Mouse (Mus musculus): ENCODE measurements around the gene Gm19345. TPM values are rescaled to one million over a fixed set of nuclear protein-coding genes. Genes with fewer than 3 reads are reported as not detected.

Gm19345 gene
- polyA plus RNA-seq, 1 experiment from 2014 or later = not detected

DNA sequence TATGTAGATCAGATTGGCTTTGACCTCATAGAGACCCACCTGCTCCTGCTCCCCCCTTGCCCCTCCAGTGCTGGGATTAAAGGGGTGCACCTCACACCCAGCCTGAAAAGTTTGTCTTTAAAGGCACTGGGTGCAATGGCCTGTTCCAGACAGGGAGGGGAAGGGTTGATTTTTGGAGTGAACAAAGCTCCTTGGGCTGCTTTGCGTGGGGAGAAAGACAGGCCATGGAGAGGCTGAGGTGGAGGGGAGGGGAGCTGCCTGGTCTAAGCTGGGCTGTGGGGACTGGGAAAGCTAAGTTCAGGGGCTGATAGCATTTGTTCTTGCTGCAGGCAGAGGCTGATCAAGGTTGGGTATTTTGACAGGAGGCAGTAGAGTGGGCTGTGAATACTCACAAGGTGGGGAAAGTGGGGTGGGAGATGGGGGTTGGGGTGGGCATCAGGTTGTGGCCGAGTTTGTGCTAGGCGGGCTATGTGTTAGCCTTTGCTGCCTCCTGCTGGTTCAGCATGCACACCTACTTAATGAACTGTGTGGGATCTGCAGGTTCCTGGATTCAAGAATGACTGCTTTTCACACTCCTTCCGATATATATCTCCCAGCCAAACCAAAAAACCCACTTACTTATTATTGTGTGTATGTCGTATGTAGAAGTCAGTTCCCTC lies 20.3 kb downstream of the Gm19345 start:
- DNase-seq (ENCODE audit: low spot score) (no peak), ATAC-seq (replicated peaks; ENCODE audit: low FRiP score) (no peak)
- peaks cover 5% of the 10 kb centered on the region; the same call in 1 of the 2 replicates for H3K4me1 ChIP-seq (replicated peaks; ENCODE audit: control insufficient read depth, insufficient read depth, low read length)
- H3K9me3 ChIP-seq (ENCODE audit: control insufficient read depth, low read length) = 0 out of 2 replicates have a peak, but pooled peaks cover 2% of the 10 kb centered on the region
- WGBS = 24% methylated on average over 5 of the region's 5 CpGs
- no peak overlapping the region for H3K9ac ChIP-seq (ENCODE audit: low read depth, low read length)
- H3K4me3 ChIP-seq (ENCODE audit: low read depth, low read length) = no peak overlapping the region
- no peak overlapping the region for H3K4me2 ChIP-seq
- no peaks in the 10 kb centered on the region for H3K27me3 ChIP-seq (replicated peaks; ENCODE audit: control insufficient read depth, insufficient read depth, low read length)
- no peaks in the 10 kb centered on the region for H3K36me3 ChIP-seq (ENCODE audit: control insufficient read depth, insufficient read depth, low read length)
- H3K27ac ChIP-seq (ENCODE audit: low read depth, low read length) = no peak overlapping the region

DNA sequence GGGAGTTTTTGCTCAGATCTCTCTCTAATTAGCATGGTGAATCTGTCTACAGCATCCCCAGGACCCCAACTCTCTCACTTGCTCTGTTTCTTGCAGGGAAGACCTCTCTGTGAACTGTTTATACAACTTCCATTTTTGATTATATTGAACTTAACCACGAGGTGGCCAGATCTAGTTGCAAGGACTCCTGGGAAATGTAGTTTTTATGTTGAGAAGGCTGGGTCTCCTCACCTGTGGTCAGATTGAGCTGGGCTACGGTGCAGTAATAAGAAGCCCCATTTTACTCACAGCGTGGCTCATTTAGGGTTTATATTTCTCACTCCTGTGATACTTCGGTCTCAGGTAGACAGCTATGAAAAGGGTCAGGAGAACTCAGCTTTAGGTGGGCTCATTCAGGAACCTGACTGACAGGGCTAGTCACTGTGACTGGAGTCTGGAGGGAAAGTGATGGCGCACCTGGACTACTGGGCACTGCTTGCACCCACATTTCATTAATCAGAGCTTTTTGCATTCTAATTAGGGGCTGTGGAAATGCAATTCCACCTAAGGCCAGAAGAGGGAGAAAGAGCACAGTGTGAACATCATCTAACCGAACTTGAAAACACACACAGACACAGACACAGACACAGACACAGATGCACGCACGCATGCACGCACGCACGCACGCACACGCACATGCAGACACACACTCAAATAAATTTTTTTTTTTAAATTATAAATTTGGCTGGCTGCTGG lies 24.3 kb downstream of the Gm19345 start:
- ATAC-seq (replicated peaks; ENCODE audit: low FRiP score) (peak; percentile 57), DNase-seq (ENCODE audit: low spot score) (no peak)
- Histone ChIP-seq H3K36me3 (ENCODE audit: control insufficient read depth, insufficient read depth, low read length) (no peaks in the 10 kb centered on the region), H3K9ac (ENCODE audit: low read depth, low read length) (no peak overlapping the region), H3K9me3 (ENCODE audit: control insufficient read depth, low read length) (0 out of 2 replicates have a peak, but pooled peaks cover 2% of the 10 kb centered on the region), H3K27me3 (replicated peaks; ENCODE audit: control insufficient read depth, insufficient read depth, low read length) (no peaks in the 10 kb centered on the region), H3K27ac (ENCODE audit: low read depth, low read length) (no peak overlapping the region), H3K4me3 (ENCODE audit: low read depth, low read length) (no peak overlapping the region), H3K4me2 (peak overlapping the region; percentile 7; the same call in 1 of the 2 replicates), H3K4me1 (replicated peaks; ENCODE audit: control insufficient read depth, insufficient read depth, low read length) (peaks cover 2% of the 10 kb centered on the region; the same call in 1 of the 2 replicates)
- 31% methylated on average over 13 of the region's 13 CpGs for WGBS

- Histone ChIP-seq H3K4me3 (ENCODE audit: low read depth, low read length) (no peak overlapping the region), H3K36me3 (ENCODE audit: control insufficient read depth, insufficient read depth, low read length) (no peaks in the 10 kb centered on the region), H3K27me3 (replicated peaks; ENCODE audit: control insufficient read depth, insufficient read depth, low read length) (no peaks in the 10 kb centered on the region), H3K9me3 (ENCODE audit: control insufficient read depth, low read length) (0 out of 2 replicates have a peak, but pooled peaks cover 2% of the 10 kb centered on the region), H3K27ac (ENCODE audit: low read depth, low read length) (no peak overlapping the region), H3K9ac (ENCODE audit: low read depth, low read length) (no peak overlapping the region), H3K4me1 (replicated peaks; ENCODE audit: control insufficient read depth, insufficient read depth, low read length) (no peaks in the 10 kb centered on the region), H3K4me2 (peak overlapping the region; percentile 7)
- 32% methylated on average over 14 of the region's 14 CpGs for WGBS
- ATAC-seq (replicated peaks; ENCODE audit: low FRiP score) (peak; percentile 50), DNase-seq (ENCODE audit: low spot score) (no peak)
These were observed 25.1 kb downstream of the Gm19345 start for GRCm38 (mm10) chr7:19876781-19877425.

DNA sequence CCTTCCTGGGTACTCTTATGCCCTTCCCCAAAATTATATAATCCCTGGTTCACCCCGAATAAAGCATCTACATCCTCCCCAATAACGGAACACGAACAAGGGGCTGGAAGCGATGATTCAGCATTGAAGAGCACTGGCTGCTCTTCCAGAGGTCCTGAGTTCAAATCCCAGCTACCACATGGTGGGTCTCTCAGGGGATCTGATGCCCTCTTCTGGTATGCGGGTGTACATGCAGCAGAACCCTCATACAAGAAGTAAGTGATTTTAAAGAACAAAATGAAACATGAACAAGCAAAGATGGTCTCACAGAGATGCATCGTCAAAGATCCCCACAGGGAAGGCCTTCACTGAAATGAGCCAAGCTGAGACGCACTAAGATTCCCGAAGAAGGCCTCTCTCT lies 29.0 kb downstream of the Gm19345 start:
- no peak overlapping the region for H3K4me3 ChIP-seq (ENCODE audit: low read depth, low read length)
- H3K27me3 ChIP-seq (replicated peaks; ENCODE audit: control insufficient read depth, insufficient read depth, low read length) = no peaks in the 10 kb centered on the region
- ATAC-seq (replicated peaks; ENCODE audit: low FRiP score) (no peak), DNase-seq (ENCODE audit: low spot score) (no peak)
- no peak overlapping the region for H3K4me2 ChIP-seq
- no peak overlapping the region for H3K27ac ChIP-seq (ENCODE audit: low read depth, low read length)
- H3K36me3 ChIP-seq (ENCODE audit: control insufficient read depth, insufficient read depth, low read length) = no peaks in the 10 kb centered on the region
- 73% methylated on average over 8 of the region's 8 CpGs for WGBS
- H3K9me3 ChIP-seq (ENCODE audit: control insufficient read depth, low read length) = no peaks in the 10 kb centered on the region
- no peak overlapping the region for H3K9ac ChIP-seq (ENCODE audit: low read depth, low read length)
- H3K4me1 ChIP-seq (replicated peaks; ENCODE audit: control insufficient read depth, insufficient read depth, low read length) = no peaks in the 10 kb centered on the region

DNA sequence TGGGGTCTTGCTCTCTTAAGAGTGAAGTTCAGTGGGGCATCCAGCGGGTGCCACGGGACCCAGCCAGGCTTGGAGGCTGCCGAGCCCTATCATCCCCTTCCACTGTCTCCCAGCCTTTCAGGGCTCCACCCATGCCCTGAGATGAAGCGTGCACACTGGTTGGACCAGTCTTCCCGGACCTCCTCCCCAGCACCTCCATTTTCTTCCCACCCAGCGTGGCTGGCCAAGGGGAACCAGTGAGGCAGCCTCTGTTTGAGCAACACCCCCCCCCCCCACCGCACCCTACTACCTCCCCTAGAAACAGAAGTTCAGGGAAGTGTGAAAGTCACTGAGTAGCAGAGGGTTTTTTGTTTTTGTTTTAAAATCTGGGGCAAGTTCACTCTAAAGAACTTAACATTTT lies 36.0 kb downstream of the Gm19345 start, which contains the start of gene Ceacam19:
Gene Ceacam19 (minus strand): TSS at position 117 of the 400 bp plus-strand sequence.
- DNase-seq (ENCODE audit: low spot score) = no peak
- H3K27me3 ChIP-seq (replicated peaks; ENCODE audit: control insufficient read depth, insufficient read depth, low read length) = no peaks in the 10 kb centered on the region
- H3K4me2 ChIP-seq = no peak within 1 kb of the TSS
- no peaks in the 10 kb centered on the region for H3K4me1 ChIP-seq (replicated peaks; ENCODE audit: control insufficient read depth, insufficient read depth, low read length)
- no peaks in the 10 kb centered on the region for H3K36me3 ChIP-seq (ENCODE audit: control insufficient read depth, insufficient read depth, low read length)
- no peaks in the 10 kb centered on the region for H3K9me3 ChIP-seq (ENCODE audit: control insufficient read depth, low read length)
- H3K9ac ChIP-seq (ENCODE audit: low read depth, low read length) = no peak within 1 kb of the TSS
- no peak within 1 kb of the TSS for H3K4me3 ChIP-seq (ENCODE audit: low read depth, low read length)
- no peak for ATAC-seq (replicated peaks; ENCODE audit: low FRiP score)
- H3K27ac ChIP-seq (ENCODE audit: low read depth, low read length) = no peak within 1 kb of the TSS
- 61% methylated on average over 7 of the region's 7 CpGs for WGBS

GRCm38 (mm10) chr7:19889881-19890280 lies 38.1 kb downstream of the Gm19345 start:
- Histone ChIP-seq H3K4me1 (replicated peaks; ENCODE audit: control insufficient read depth, insufficient read depth, low read length) (no peaks in the 10 kb centered on the region), H3K27me3 (replicated peaks; ENCODE audit: control insufficient read depth, insufficient read depth, low read length) (no peaks in the 10 kb centered on the region), H3K9ac (ENCODE audit: low read depth, low read length) (no peak overlapping the region), H3K27ac (ENCODE audit: low read depth, low read length) (no peak overlapping the region), H3K4me3 (ENCODE audit: low read depth, low read length) (no peak overlapping the region), H3K4me2 (no peak overlapping the region), H3K36me3 (ENCODE audit: control insufficient read depth, insufficient read depth, low read length) (no peaks in the 10 kb centered on the region), H3K9me3 (ENCODE audit: control insufficient read depth, low read length) (no peaks in the 10 kb centered on the region)
- DNase-seq (ENCODE audit: low spot score) (peak; percentile 59), ATAC-seq (replicated peaks; ENCODE audit: low FRiP score) (no peak)
- WGBS = 40% methylated on average over 8 of the region's 8 CpGs

Other genes starting within 250 kb of the Gm19345 start
- gene Clasrp, start 247.5 kb upstream of the Gm19345 start, polyA plus RNA-seq (2014; fragmentation: Nextera tagmentation; extraction: Ambion mirVana) = 33.4 and 45.5 TPM in 2 replicates
- 2.0 and 2.3 TPM in 2 replicates for gene Relb, start 222.6 kb upstream of the Gm19345 start, polyA plus RNA-seq (2014; fragmentation: Nextera tagmentation; extraction: Ambion mirVana)
- gene Clptm1, start 187.0 kb upstream of the Gm19345 start, polyA plus RNA-seq (2014; fragmentation: Nextera tagmentation; extraction: Ambion mirVana) = 89.9 and 94.9 TPM in 2 replicates
- gene Apoc2, start 174.1 kb upstream of the Gm19345 start, polyA plus RNA-seq (2014; fragmentation: Nextera tagmentation; extraction: Ambion mirVana) = 235 and 244 TPM in 2 replicates
- gene Gm44805, start 170.6 kb upstream of the Gm19345 start, polyA plus RNA-seq (2014; fragmentation: Nextera tagmentation; extraction: Ambion mirVana) = not detected in 2 replicates
- gene Apoc4, start 170.5 kb upstream of the Gm19345 start, polyA plus RNA-seq (2014; fragmentation: Nextera tagmentation; extraction: Ambion mirVana) = 4.8 and 5.4 TPM in 2 replicates
- 173 and 199 TPM in 2 replicates for gene Apoc1, start 159.3 kb upstream of the Gm19345 start, polyA plus RNA-seq (2014; fragmentation: Nextera tagmentation; extraction: Ambion mirVana)
- gene Apoe, start 152.8 kb upstream of the Gm19345 start, polyA plus RNA-seq (2014; fragmentation: Nextera tagmentation; extraction: Ambion mirVana) = 1,439 and 1,470 TPM in 2 replicates
- gene Tomm40, start 136.6 kb upstream of the Gm19345 start, polyA plus RNA-seq (2014; fragmentation: Nextera tagmentation; extraction: Ambion mirVana) = 259 and 264 TPM in 2 replicates
- gene Nectin2, start 101.5 kb upstream of the Gm19345 start, polyA plus RNA-seq (2014; fragmentation: Nextera tagmentation; extraction: Ambion mirVana) = 55.9 and 58.4 TPM in 2 replicates
- 17.5 and 21.8 TPM in 2 replicates for gene Bcam, start 81.0 kb upstream of the Gm19345 start, polyA plus RNA-seq (2014; fragmentation: Nextera tagmentation; extraction: Ambion mirVana)
- gene Cblc, start 55.2 kb upstream of the Gm19345 start, polyA plus RNA-seq (2014; fragmentation: Nextera tagmentation; extraction: Ambion mirVana) = 1.4 TPM in 2 replicates
- 5.4 and 7.0 TPM in 2 replicates for gene Bcl3, start 29.2 kb upstream of the Gm19345 start, polyA plus RNA-seq (2014; fragmentation: Nextera tagmentation; extraction: Ambion mirVana)
- gene Ceacam16, start 9.3 kb downstream of the Gm19345 start, polyA plus RNA-seq (2014; fragmentation: Nextera tagmentation; extraction: Ambion mirVana) = not detected in 2 replicates
- gene Ceacam19, start 36.0 kb downstream of the Gm19345 start, polyA plus RNA-seq (2014; fragmentation: Nextera tagmentation; extraction: Ambion mirVana) = not detected in 2 replicates
- gene Pvr, start 69.2 kb downstream of the Gm19345 start, polyA plus RNA-seq (2014; fragmentation: Nextera tagmentation; extraction: Ambion mirVana) = 5.1 and 6.1 TPM in 2 replicates
- gene Igsf23, start 98.8 kb downstream of the Gm19345 start, polyA plus RNA-seq (2014; fragmentation: Nextera tagmentation; extraction: Ambion mirVana) = 0.59 and 0.73 TPM in 2 replicates
- gene Ceacam20, start 113.4 kb downstream of the Gm19345 start, polyA plus RNA-seq (2014; fragmentation: Nextera tagmentation; extraction: Ambion mirVana) = not detected in 2 replicates
- not detected in 2 replicates for gene Nlrp9b, start 139.5 kb downstream of the Gm19345 start, polyA plus RNA-seq (2014; fragmentation: Nextera tagmentation; extraction: Ambion mirVana)
- not detected in 2 replicates for gene Vmn1r91, start 247.7 kb downstream of the Gm19345 start, polyA plus RNA-seq (2014; fragmentation: Nextera tagmentation; extraction: Ambion mirVana)